Mouse (Mus musculus) CH12.LX (cell line): ENCODE results near the gene Zfp384.

ENCODE experiments used
- CHD1 ChIP-seq: IDR thresholded peaks from 2 replicates; pipeline ENCODE4 v1.6.1; 2012; ENCODE audit warnings: low read depth, low read length, improper control_type of control experiment, inconsistent platforms
- CTCF ChIP-seq, 2 experiments: IDR thresholded peaks in 1 of 2; conservative IDR thresholded peaks in 1 of 2; 2 replicates each; pipeline ENCODE4 v1.5.1; 2011 to 2012; ENCODE audit warnings: low read depth in 2 of 2, low read length in 2 of 2, improper control_type of control experiment in 1 of 2, inconsistent platforms in 1 of 2, mild to moderate bottlenecking in 1 of 2, moderate library complexity in 1 of 2
- EP300 ChIP-seq: IDR thresholded peaks from 2 replicates; pipeline ENCODE4 v1.6.1; 2011; ENCODE audit warnings: low read length, improper control_type of control experiment
- HCFC1 ChIP-seq: IDR thresholded peaks from 2 replicates; pipeline ENCODE4 v1.6.1; 2012; ENCODE audit warnings: low read depth, mild to moderate bottlenecking, inconsistent platforms, low read length, improper control_type of control experiment
- KAT2A ChIP-seq: IDR thresholded peaks from 2 replicates; pipeline ENCODE4 v1.6.1; 2012; ENCODE audit warnings: low read length, improper control_type of control experiment, inconsistent platforms; ENCODE audit not compliant: insufficient replicate concordance
- MEF2A ChIP-seq: IDR thresholded peaks from 2 replicates; pipeline ENCODE4 v1.6.1; 2014; ENCODE audit warnings: low read depth, mild to moderate bottlenecking, inconsistent platforms, low read length, improper control_type of control experiment, borderline replicate concordance
- TBP ChIP-seq: conservative IDR thresholded peaks from 2 replicates; pipeline ENCODE4 v1.6.1; 2011; ENCODE audit warnings: low read depth, low read length, improper control_type of control experiment
- USF2 ChIP-seq: conservative IDR thresholded peaks from 2 replicates; pipeline ENCODE4 v1.6.1; 2011; ENCODE audit warnings: low read depth, low read length, improper control_type of control experiment

- TF ChIP-seq EP300 (no peak), TBP (no peak), MEF2A (no peak), CHD1 (no peak), CTCF (conservative IDR thresholded peaks at IDR 0.05 in 1 of 2, IDR thresholded peaks at IDR 0.05 in 1 of 2; ENCODE audit: low read depth in 2 of 2, low read length in 2 of 2) (no peak), USF2 (no peak), HCFC1 (no peak), KAT2A (no peak)
Measured at GRCm38 (mm10) chr6:124995831-124996403, 13.0 kb upstream of the Zfp384 start.
